Mouse (Mus musculus) limb, embryonic 12.5 days (tissue): ENCODE measurements at regions not wholly inside any gene's neighbourhood (a gene's known extent, or its start where the extent isn't known, plus 50 kb on each side); places are given as distances from the start of the nearest gene placed in this dataset.

Source experiments
- ATAC-seq: fragments of 200-750 bp; cut with Nextera tagmentation; 2 replicates; pipeline ENCODE4 v1.8.0; 2017; ENCODE audit warnings: low read depth, moderate TSS enrichment; ENCODE audit not compliant: insufficient number of reproducible peaks, insufficient read depth, low FRiP score, low TSS enrichment
- H3K27ac ChIP-seq: fragments of 300-500 bp; sonication (generic); 2 replicates; pipeline ENCODE4 v1.5.1; 2016; ENCODE audit warnings: mild to moderate bottlenecking, moderate library complexity
- H3K27me3 ChIP-seq: fragments of 300-500 bp; sonication (generic); 2 replicates; pipeline ENCODE4 v1.6.1; 2016; ENCODE audit warnings: mild to moderate bottlenecking, moderate library complexity
- H3K36me3 ChIP-seq: fragments of 300-500 bp; sonication (generic); 2 replicates; pipeline ENCODE4 v1.6.1; 2016; ENCODE audit warnings: mild to moderate bottlenecking, moderate library complexity
- H3K4me1 ChIP-seq: fragments of 300-500 bp; sonication (generic); replicated peaks from 2 replicates; pipeline ENCODE4 v1.6.1; 2016
- H3K4me2 ChIP-seq: fragments of 300-500 bp; sonication (generic); 2 replicates; pipeline ENCODE4 v1.6.1; 2016; ENCODE audit warnings: mild to moderate bottlenecking, moderate library complexity
- H3K4me3 ChIP-seq: fragments of 300-500 bp; sonication (generic); replicated peaks from 2 replicates; pipeline ENCODE4 v1.5.1; 2016; ENCODE audit warnings: mild to moderate bottlenecking
- H3K9ac ChIP-seq: fragments of 300-500 bp; sonication (generic); replicated peaks from 2 replicates; pipeline ENCODE4 v1.6.1; 2016; ENCODE audit warnings: mild to moderate bottlenecking, moderate library complexity
- H3K9me3 ChIP-seq: fragments of 300-500 bp; sonication (generic); 2 replicates; pipeline ENCODE4 v1.6.1; 2016; ENCODE audit warnings: mild to moderate bottlenecking, moderate library complexity
- WGBS: fragments of 180-500 bp; shearing (Covaris S2); methylation state at CpG from one replicate; pipeline ENCODE4 v1.1.7; 2016; 5-methylcytosine and 5-hydroxymethylcytosine counted together

GRCm38 (mm10) chr4:83915871-83916270, 390.5 kb downstream of the Ccdc171 start:
- Histone ChIP-seq H3K36me3 (no peaks in the 10 kb centered on the region), H3K27me3 (no peaks in the 10 kb centered on the region), H3K9ac (no peak overlapping the region), H3K4me3 (no peak overlapping the region), H3K4me2 (no peak overlapping the region), H3K4me1 (peaks cover 25% of the 10 kb centered on the region), H3K9me3 (no peaks in the 10 kb centered on the region), H3K27ac (no peak overlapping the region)
- no peak for ATAC-seq
- 74% methylated on average over 4 of the region's 4 CpGs for WGBS

- H3K27me3 ChIP-seq, result no peaks in the 10 kb centered on the region
- 86% methylated on average over 4 of the region's 4 CpGs for WGBS
- no peaks in the 10 kb centered on the region for H3K36me3 ChIP-seq
- ATAC-seq, result no peak
- no peak overlapping the region for H3K27ac ChIP-seq
- H3K4me3 ChIP-seq, result no peak overlapping the region
- H3K9me3 ChIP-seq, result peaks cover under 1% of the 10 kb centered on the region; the same call in 1 of the 2 replicates
- H3K9ac ChIP-seq, result no peak overlapping the region
- H3K4me2 ChIP-seq, result no peak overlapping the region
- H3K4me1 ChIP-seq, result peaks cover 25% of the 10 kb centered on the region
Observed at GRCm38 (mm10) chr4:83917009-83917408, 391.7 kb downstream of the Ccdc171 start.

DNA sequence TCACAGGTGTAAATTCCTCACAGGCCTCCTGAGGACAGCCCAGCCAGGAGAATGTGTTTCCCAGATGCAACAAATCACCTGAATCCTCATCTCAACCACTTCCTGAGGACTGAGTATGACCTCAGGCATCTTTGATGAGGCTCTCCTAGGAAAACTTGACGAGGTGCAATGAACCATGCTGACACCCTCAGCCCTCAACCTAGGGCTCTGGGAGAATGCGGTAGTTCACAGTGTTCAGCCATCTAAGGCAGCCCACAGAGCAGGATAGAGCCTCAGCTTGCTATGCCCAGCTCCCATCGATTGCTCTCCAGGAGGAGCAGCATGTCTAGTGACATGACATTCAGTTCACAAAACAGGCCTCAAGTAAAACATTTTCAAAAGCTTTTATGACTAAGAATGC, 392.7 kb downstream of the Ccdc171 start:
- Histone ChIP-seq H3K27me3 (no peaks in the 10 kb centered on the region), H3K9me3 (peaks cover 4% of the 10 kb centered on the region; the same call in 1 of the 2 replicates), H3K4me1 (peaks cover 25% of the 10 kb centered on the region), H3K27ac (no peak overlapping the region), H3K4me3 (no peak overlapping the region), H3K36me3 (no peaks in the 10 kb centered on the region), H3K4me2 (no peak overlapping the region), H3K9ac (no peak overlapping the region)
- 55% methylated on average over 3 of the region's 3 CpGs for WGBS
- ATAC-seq, result no peak

GRCm38 (mm10) chr4:83919041-83919440, 393.7 kb downstream of the Ccdc171 start:
- H3K9me3 ChIP-seq, result peaks cover 4% of the 10 kb centered on the region; the same call in 1 of the 2 replicates
- H3K36me3 ChIP-seq, result no peaks in the 10 kb centered on the region
- no peak overlapping the region for H3K4me3 ChIP-seq
- no peaks in the 10 kb centered on the region for H3K27me3 ChIP-seq
- WGBS, result 77% methylated on average over 1 of the region's 1 CpGs
- no peak overlapping the region for H3K9ac ChIP-seq
- H3K4me2 ChIP-seq, result no peak overlapping the region
- H3K4me1 ChIP-seq, result peaks cover 25% of the 10 kb centered on the region
- ATAC-seq, result no peak
- 0 out of 2 replicates have a peak overlapping the region, but pooled peaks have one; percentile 4 for H3K27ac ChIP-seq

DNA sequence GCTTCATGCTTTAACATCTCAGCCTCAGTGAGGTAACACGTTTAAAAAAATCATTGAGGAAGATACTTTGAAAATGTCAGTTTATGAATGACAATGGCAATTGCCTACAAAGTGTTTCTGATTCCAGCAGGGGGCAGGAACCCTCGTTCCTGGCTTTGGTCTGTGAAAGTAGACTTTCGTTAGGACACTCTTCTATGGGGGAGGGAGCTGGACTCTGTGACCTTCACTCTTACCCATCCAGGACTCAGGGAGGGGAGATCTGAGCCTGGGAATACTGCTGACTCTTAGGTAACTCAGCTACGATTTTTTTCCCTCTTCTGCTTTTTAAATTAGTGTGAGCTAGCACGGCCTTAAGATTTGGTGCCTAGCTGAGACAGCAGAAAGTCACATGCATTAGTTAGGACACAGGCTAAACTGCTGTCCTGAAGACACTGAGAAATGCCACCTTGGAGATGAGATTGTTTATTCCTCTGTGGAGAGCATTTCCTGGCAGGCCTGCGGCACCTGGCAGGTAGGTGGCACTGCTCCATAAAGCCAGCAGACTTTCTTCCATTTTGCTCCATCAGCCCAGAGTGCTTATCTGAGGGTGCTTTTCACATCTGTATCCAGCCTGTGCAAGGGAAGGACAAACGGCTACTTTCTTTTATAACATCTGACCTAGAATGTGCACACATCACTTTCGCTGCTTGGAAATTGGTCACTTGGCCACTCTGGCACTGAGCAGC, 399.9 kb downstream of the Ccdc171 start:
- no peak for ATAC-seq
- H3K27me3 ChIP-seq, result no peaks in the 10 kb centered on the region
- H3K9ac ChIP-seq, result no peak overlapping the region
- H3K27ac ChIP-seq, result no peak overlapping the region
- H3K36me3 ChIP-seq, result no peaks in the 10 kb centered on the region
- no peak overlapping the region for H3K4me3 ChIP-seq
- H3K9me3 ChIP-seq, result peaks cover 4% of the 10 kb centered on the region; the same call in 1 of the 2 replicates
- H3K4me1 ChIP-seq, result peaks cover 15% of the 10 kb centered on the region
- H3K4me2 ChIP-seq, result no peak overlapping the region
- 57% methylated on average over 8 of the region's 8 CpGs for WGBS

- 14% methylated on average over 11 of the region's 11 CpGs for WGBS
- Histone ChIP-seq H3K9me3 (peaks cover 4% of the 10 kb centered on the region; the same call in 1 of the 2 replicates), H3K27ac (peak overlapping the region; percentile 54), H3K27me3 (no peaks in the 10 kb centered on the region), H3K9ac (no peak overlapping the region), H3K36me3 (no peaks in the 10 kb centered on the region), H3K4me2 (0 out of 2 replicates have a peak overlapping the region, but pooled peaks have one; percentile 3), H3K4me3 (no peak overlapping the region), H3K4me1 (peaks cover 15% of the 10 kb centered on the region)
- no peak; the same call in 1 of the 2 replicates for ATAC-seq
Observed at GRCm38 (mm10) chr4:83926195-83926731, 400.9 kb downstream of the Ccdc171 start.

- H3K36me3 ChIP-seq, result no peaks in the 10 kb centered on the region
- H3K4me2 ChIP-seq, result no peak overlapping the region
- no peaks in the 10 kb centered on the region for H3K9me3 ChIP-seq
- no peaks in the 10 kb centered on the region for H3K27me3 ChIP-seq
- WGBS, result 55% methylated on average over 8 of the region's 8 CpGs
- ATAC-seq, result no peak
- no peak overlapping the region for H3K9ac ChIP-seq
- H3K4me3 ChIP-seq, result no peak overlapping the region
- peaks cover 13% of the 10 kb centered on the region; the same call in 1 of the 2 replicates for H3K4me1 ChIP-seq
- peak overlapping the region; percentile 53; the same call in 1 of the 2 replicates for H3K27ac ChIP-seq
Observed at GRCm38 (mm10) chr4:83931897-83932654, 406.7 kb downstream of the Ccdc171 start.

- H3K9me3 ChIP-seq, result no peaks in the 10 kb centered on the region
- WGBS, result 81% methylated on average over 9 of the region's 9 CpGs
- H3K9ac ChIP-seq, result no peak overlapping the region
- no peaks in the 10 kb centered on the region; the same call in 1 of the 2 replicates for H3K27me3 ChIP-seq
- peaks cover 27% of the 10 kb centered on the region for H3K4me1 ChIP-seq
- no peaks in the 10 kb centered on the region for H3K36me3 ChIP-seq
- H3K27ac ChIP-seq, result no peak overlapping the region
- H3K4me2 ChIP-seq, result no peak overlapping the region
- ATAC-seq, result no peak
- no peak overlapping the region for H3K4me3 ChIP-seq
Observed at GRCm38 (mm10) chr4:83941693-83942092, 416.3 kb downstream of the Ccdc171 start.

GRCm38 (mm10) chr4:83949612-83950011, 424.3 kb downstream of the Ccdc171 start:
- no peak overlapping the region for H3K27ac ChIP-seq
- H3K4me3 ChIP-seq, result no peak overlapping the region
- no peaks in the 10 kb centered on the region for H3K9me3 ChIP-seq
- 91% methylated on average over 2 of the region's 2 CpGs for WGBS
- no peak overlapping the region for H3K9ac ChIP-seq
- H3K27me3 ChIP-seq, result no peaks in the 10 kb centered on the region
- peaks cover 10% of the 10 kb centered on the region; the same call in 1 of the 2 replicates for H3K4me1 ChIP-seq
- ATAC-seq, result no peak
- no peaks in the 10 kb centered on the region for H3K36me3 ChIP-seq
- H3K4me2 ChIP-seq, result no peak overlapping the region

GRCm38 (mm10) chr4:83950809-83951409, 425.6 kb downstream of the Ccdc171 start:
- Histone ChIP-seq H3K9ac (no peak overlapping the region), H3K36me3 (no peaks in the 10 kb centered on the region), H3K9me3 (no peaks in the 10 kb centered on the region), H3K4me3 (no peak overlapping the region), H3K4me2 (no peak overlapping the region), H3K27ac (no peak overlapping the region), H3K4me1 (peaks cover 10% of the 10 kb centered on the region; the same call in 1 of the 2 replicates), H3K27me3 (no peaks in the 10 kb centered on the region)
- no peak for ATAC-seq
- 85% methylated on average over 10 of the region's 10 CpGs for WGBS
